Mouse (Mus musculus): Measurements from ENCODE around the gene Ahdc1. TPM values are rescaled to one million over a fixed set of nuclear protein-coding genes. Genes with fewer than 3 reads are reported as not detected.

The Ahdc1 gene
- total and polyA plus RNA-seq, 3 experiments: 2.5 to 8.8 TPM; not detected in 1

- Histone ChIP-seq H3K79me2 (ENCODE audit: control insufficient read depth, insufficient read depth, low read length, poor library complexity) (no peaks in the 10 kb centered on the region), H3K4me1 (ENCODE audit: control insufficient read depth in 1 of 2, insufficient read depth in 2 of 2, low read length in 2 of 2) (peaks cover 0 to 7% of the 10 kb centered on the region in 2 experiments; a peak in 2 of 4 replicates), H3K27ac (ENCODE audit: control insufficient read depth, low read depth, low read length) (no peak overlapping the region), H3K9ac (ENCODE audit: control insufficient read depth, low read depth, low read length, poor library complexity, severe bottlenecking) (no peak overlapping the region), H3K9me3 (replicated peaks; ENCODE audit: insufficient read depth, low read length) (no peaks in the 10 kb centered on the region), H3K4me3 (ENCODE audit: control insufficient read depth in 1 of 2, insufficient read depth in 1 of 2, low read depth in 2 of 2, low read length in 2 of 2) (no peak overlapping the region), H3K36me3 (ENCODE audit: control insufficient read depth in 1 of 2, insufficient read depth in 2 of 2, low read length in 2 of 2) (no peaks in the 10 kb centered on the region; a peak in 1 of 4 replicates), H3K27me3 (ENCODE audit: control insufficient read depth in 1 of 2, insufficient read depth in 2 of 2, low read length in 2 of 2) (no peaks in the 10 kb centered on the region)
- TF ChIP-seq ZC3H11A (IDR thresholded peaks at IDR 0.05; ENCODE audit: low read depth, low read length) (no peak), MEF2A (IDR thresholded peaks at IDR 0.05; ENCODE audit: extremely low read depth, insufficient replicate concordance, low read depth, low read length, poor library complexity, severe bottlenecking) (no peak), RAD21 (IDR thresholded peaks at IDR 0.05; ENCODE audit: low read depth, low read length) (no peak), POLR2A (IDR thresholded peaks at IDR 0.05; ENCODE audit: control insufficient read depth in 1 of 2, insufficient read depth in 1 of 2, low read depth in 1 of 2, low read length in 2 of 2, poor library complexity in 1 of 2) (no peak), POLR2AphosphoS2 (IDR thresholded peaks at IDR 0.05; ENCODE audit: low read length) (no peak), ZKSCAN1 (IDR thresholded peaks at IDR 0.05; ENCODE audit: low read depth, low read length) (no peak), NRF1 (IDR thresholded peaks at IDR 0.05; ENCODE audit: insufficient read depth, low read depth, low read length, poor library complexity, severe bottlenecking) (no peak), MAX (IDR thresholded peaks at IDR 0.05; ENCODE audit: low read length) (no peak), ZMIZ1 (IDR thresholded peaks at IDR 0.05; ENCODE audit: low read depth, low read length) (no peak), ZNF384 (IDR thresholded peaks at IDR 0.05; ENCODE audit: low read depth, low read length) (no peak)
- DNase-seq (ENCODE audit: low read depth, low spot score): no peak
Measured at GRCm38 (mm10) chr4:133026272-133026671, 15.2 kb downstream of the Ahdc1 start.

GRCm38 (mm10) chr4:133026826-133027375 is 15.8 kb downstream of the Ahdc1 start:
- H3K79me2 ChIP-seq (ENCODE audit: control insufficient read depth, insufficient read depth, low read length, poor library complexity): no peaks in the 10 kb centered on the region
- DNase-seq (ENCODE audit: low read depth, low spot score): peak; percentile 32
- H3K9me3 ChIP-seq (replicated peaks; ENCODE audit: insufficient read depth, low read length): no peaks in the 10 kb centered on the region
- peaks cover 0 to 7% of the 10 kb centered on the region in 2 experiments; a peak in 2 of 4 replicates for H3K4me1 ChIP-seq (ENCODE audit: control insufficient read depth in 1 of 2, insufficient read depth in 2 of 2, low read length in 2 of 2)
- H3K27me3 ChIP-seq (ENCODE audit: control insufficient read depth in 1 of 2, insufficient read depth in 2 of 2, low read length in 2 of 2): no peaks in the 10 kb centered on the region
- H3K9ac ChIP-seq (ENCODE audit: control insufficient read depth, low read depth, low read length, poor library complexity, severe bottlenecking): no peak overlapping the region
- no peak overlapping the region for H3K4me3 ChIP-seq (ENCODE audit: control insufficient read depth in 1 of 2, insufficient read depth in 1 of 2, low read depth in 2 of 2, low read length in 2 of 2)
- H3K27ac ChIP-seq (ENCODE audit: control insufficient read depth, low read depth, low read length): no peak overlapping the region
- no peaks in the 10 kb centered on the region; a peak in 1 of 4 replicates for H3K36me3 ChIP-seq (ENCODE audit: control insufficient read depth in 1 of 2, insufficient read depth in 2 of 2, low read length in 2 of 2)
- TF ChIP-seq CTCF (IDR thresholded peaks at IDR 0.05 in 2 of 3, conservative IDR thresholded peaks at IDR 0.05 in 1 of 3; ENCODE audit: control insufficient read depth in 1 of 3, insufficient read depth in 1 of 3, low read depth in 2 of 3, low read length in 3 of 3, poor library complexity in 1 of 3, severe bottlenecking in 1 of 3): peak in 2 of 3 experiments; percentile 15 to 31; a peak in 3 of 6 replicates
- TF ChIP-seq TBP (IDR thresholded peaks at IDR 0.05; ENCODE audit: low read depth, low read length): no peak
- TF ChIP-seq POLR2AphosphoS5 (IDR thresholded peaks at IDR 0.05; ENCODE audit: borderline replicate concordance, low read depth, low read length): no peak
- TF ChIP-seq POLR2AphosphoS2 (IDR thresholded peaks at IDR 0.05; ENCODE audit: low read length): no peak
- TF ChIP-seq ETS1 (IDR thresholded peaks at IDR 0.05; ENCODE audit: low read depth, low read length): no peak
- TF ChIP-seq MAX (IDR thresholded peaks at IDR 0.05; ENCODE audit: low read length): no peak

Data from MEL (cell line).